Mouse (Mus musculus) activated CD4-positive, CD25-positive, alpha-beta regulatory T cell (primary cell): Measurements from ENCODE around the gene Rhox2b. TPM values are rescaled to one million over a fixed set of nuclear protein-coding genes. Genes with fewer than 3 reads are reported as not detected.

ENCODE experiments used
- polyA plus RNA-seq, 2 experiments: library from polyadenylated mRNA; unstranded; fragments of 100-300 nt; shearing (Covaris generic); gene quantifications; one replicate each; pipeline ENCODE4 v1.2.1; 2017

Gene Rhox2b
- polyA plus RNA-seq, result not detected

DNA sequence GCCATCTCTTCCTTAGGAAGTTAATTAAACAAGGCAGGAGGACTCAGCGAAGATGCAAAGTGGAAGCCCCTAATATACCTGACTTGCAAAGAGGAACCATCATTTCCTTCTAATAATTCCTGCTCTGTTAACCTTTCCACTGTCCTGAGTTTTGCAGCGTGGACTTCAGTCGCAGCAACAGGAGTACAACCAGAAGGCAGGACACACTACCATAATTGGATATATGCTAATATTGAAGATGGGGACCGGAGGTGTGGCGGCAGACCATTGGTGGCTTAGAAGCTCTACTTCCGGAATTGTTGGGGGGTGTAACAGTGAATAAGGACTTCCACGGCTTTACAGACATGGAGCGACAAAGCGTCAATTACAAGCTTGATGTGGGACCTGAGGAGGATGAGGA lies at the start of gene Rhox2b:
Rhox2b (plus strand) TSS at position 301 of the 400 bp plus-strand sequence.

GRCm38 (mm10) chrX:37379728-37380127 lies 32.1 kb upstream of the Rhox2b start, which contains the start of gene Rhox3a2:
Gene Rhox3a2, plus strand, starts transcription at chrX:37380028.

GRCm38 (mm10) chrX:37390548-37390947 lies 21.3 kb upstream of the Rhox2b start, which contains the start of gene Rhox4a2:
Gene Rhox4a2, plus strand, starts transcription at chrX:37390848.

GRCm38 (mm10) chrX:37432194-37432593 lies 20.3 kb downstream of the Rhox2b start, which contains the start of gene Rhox4b:
Gene Rhox4b, plus strand, starts transcription at chrX:37432494.

GRCm38 (mm10) chrX:37453380-37453779 lies 41.5 kb downstream of the Rhox2b start, which contains the start of gene Rhox2c:
Gene Rhox2c, plus strand, starts transcription at chrX:37453680.

DNA sequence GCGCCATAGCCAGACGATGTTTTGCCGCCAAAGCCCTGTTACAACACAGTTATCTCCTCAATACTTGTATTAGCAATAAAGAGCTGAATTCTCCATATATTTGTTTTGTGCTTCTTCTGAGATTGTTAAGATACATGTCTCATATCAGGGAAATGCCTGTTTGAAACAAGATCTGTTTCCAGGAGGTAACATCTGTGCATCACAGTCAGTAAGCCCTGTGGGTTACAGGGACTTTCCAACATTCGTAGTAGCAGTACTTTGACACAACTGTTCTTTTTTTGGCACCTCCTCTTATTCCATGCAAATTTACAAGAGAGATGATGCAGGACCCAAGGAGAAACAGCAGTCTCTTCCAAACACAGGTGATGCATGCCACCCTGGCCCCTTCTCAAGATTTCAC lies 46.4 kb downstream of the Rhox2b start, which contains the start of gene Rhox3c:
Rhox3c (plus strand) TSS at position 301 of the 400 bp plus-strand sequence.

Other genes starting within 250 kb of the Rhox2b start
- under 1 TPM; 0.08 to 0.26 TPM for gene Akap14, start 243.2 kb upstream of the Rhox2b start, polyA plus RNA-seq
- 100 to 1,000 TPM; 293 to 300 TPM for gene Ndufa1, start 220.9 kb upstream of the Rhox2b start, polyA plus RNA-seq
- gene Rnf113a1, start 220.8 kb upstream of the Rhox2b start, polyA plus RNA-seq, result 10 to 100 TPM; 10.3 to 15.5 TPM
- not detected for gene Gm9, start 201.0 kb upstream of the Rhox2b start, polyA plus RNA-seq
- gene Rhox1, start 189.8 kb upstream of the Rhox2b start, polyA plus RNA-seq, result under 1 TPM in 1 of 2 experiments, not detected in 1; 0.33 TPM
- not detected for gene Rhox2a, start 167.1 kb upstream of the Rhox2b start, polyA plus RNA-seq
- not detected for gene Rhox3a, start 162.1 kb upstream of the Rhox2b start, polyA plus RNA-seq
- not detected for gene Rhox4a, start 146.7 kb upstream of the Rhox2b start, polyA plus RNA-seq
- gene Rhox3a2, start 32.0 kb upstream of the Rhox2b start, polyA plus RNA-seq, result not detected
- under 1 TPM in 1 of 2 experiments, not detected in 1; 0.61 TPM for gene Rhox4a2, start 21.2 kb upstream of the Rhox2b start, polyA plus RNA-seq
- gene Rhox4b, start 20.4 kb downstream of the Rhox2b start, polyA plus RNA-seq, result under 1 TPM in 1 of 2 experiments, not detected in 1; 0.55 TPM
- gene Rhox2c, start 41.6 kb downstream of the Rhox2b start, polyA plus RNA-seq, result not detected
- not detected for gene Rhox3c, start 46.5 kb downstream of the Rhox2b start, polyA plus RNA-seq
- gene Rhox4c, start 68.3 kb downstream of the Rhox2b start, polyA plus RNA-seq, result not detected
- gene Rhox2d, start 81.4 kb downstream of the Rhox2b start, polyA plus RNA-seq, result not detected
- gene Rhox4d, start 102.3 kb downstream of the Rhox2b start, polyA plus RNA-seq, result under 1 TPM in 1 of 2 experiments, not detected in 1; 0.25 TPM
- not detected for gene Rhox2e, start 118.4 kb downstream of the Rhox2b start, polyA plus RNA-seq
- not detected for gene Rhox3e, start 130.0 kb downstream of the Rhox2b start, polyA plus RNA-seq
- gene Rhox4e, start 145.3 kb downstream of the Rhox2b start, polyA plus RNA-seq, result under 1 TPM in 1 of 2 experiments, not detected in 1; 0.57 TPM
- gene Rhox2f, start 159.3 kb downstream of the Rhox2b start, polyA plus RNA-seq, result not detected
- gene Rhox3f, start 168.9 kb downstream of the Rhox2b start, polyA plus RNA-seq, result not detected
- gene Rhox4f, start 195.6 kb downstream of the Rhox2b start, polyA plus RNA-seq, result not detected
- gene Rhox3g, start 216.5 kb downstream of the Rhox2b start, polyA plus RNA-seq, result not detected
- gene Rhox2g, start 231.4 kb downstream of the Rhox2b start, polyA plus RNA-seq, result not detected
- under 1 TPM in 1 of 2 experiments, not detected in 1; 0.31 TPM for gene Rhox4g, start 239.3 kb downstream of the Rhox2b start, polyA plus RNA-seq